Mouse (Mus musculus) lung, postnatal 4 days (tissue): ENCODE results near the gene Rfesd.

ENCODE experiments used
- DNase-seq, 2 experiments: peaks; one replicate each; pipeline ENCODE4 v3.0.0; 2021

The Rfesd gene

DNA sequence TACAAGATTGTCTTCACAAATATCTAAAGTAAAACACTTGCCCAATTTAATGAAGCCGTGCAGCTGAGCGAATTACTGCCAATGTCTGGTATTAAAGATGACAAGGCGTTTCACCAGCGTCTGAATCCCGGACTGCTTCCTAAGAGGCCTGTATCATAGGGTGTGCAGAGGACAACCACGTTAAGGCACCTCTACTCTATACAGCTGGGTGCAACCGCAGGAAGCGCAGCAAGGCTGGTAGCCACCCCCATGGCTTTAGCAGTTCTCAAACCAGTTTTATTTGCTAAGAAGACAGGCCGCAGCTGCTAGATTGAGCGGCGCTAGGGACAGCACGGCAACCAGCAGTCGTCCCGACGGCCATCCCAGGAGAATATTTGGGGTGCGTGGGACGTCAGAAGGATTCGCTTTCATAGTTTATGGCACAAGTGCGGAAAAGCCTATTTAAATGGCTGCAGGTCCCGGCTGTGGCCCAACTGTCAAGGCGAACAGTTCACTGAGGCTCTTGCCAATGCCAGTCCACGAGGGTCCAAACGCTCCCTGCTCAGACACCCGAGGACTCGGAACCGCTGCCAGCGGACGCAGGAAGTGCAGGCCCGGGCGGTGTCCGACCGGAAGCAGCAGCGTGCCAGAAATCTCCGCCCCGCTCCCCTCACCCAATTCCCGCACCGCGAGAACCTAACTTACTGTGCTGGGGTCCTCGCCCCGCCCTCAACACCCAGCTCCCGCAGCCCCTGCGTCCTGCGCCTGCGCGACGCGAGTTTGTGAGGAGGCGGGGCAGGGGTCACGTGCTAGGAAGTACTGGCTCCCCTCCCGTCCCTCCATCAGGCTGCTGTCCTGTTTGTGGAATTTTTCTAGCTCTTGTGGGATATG lies at the start of gene Rfesd:
Gene Rfesd (minus strand): TSS at position 746 of the 870 bp plus-strand sequence.
- peak; percentile 99 for DNase-seq

DNA sequence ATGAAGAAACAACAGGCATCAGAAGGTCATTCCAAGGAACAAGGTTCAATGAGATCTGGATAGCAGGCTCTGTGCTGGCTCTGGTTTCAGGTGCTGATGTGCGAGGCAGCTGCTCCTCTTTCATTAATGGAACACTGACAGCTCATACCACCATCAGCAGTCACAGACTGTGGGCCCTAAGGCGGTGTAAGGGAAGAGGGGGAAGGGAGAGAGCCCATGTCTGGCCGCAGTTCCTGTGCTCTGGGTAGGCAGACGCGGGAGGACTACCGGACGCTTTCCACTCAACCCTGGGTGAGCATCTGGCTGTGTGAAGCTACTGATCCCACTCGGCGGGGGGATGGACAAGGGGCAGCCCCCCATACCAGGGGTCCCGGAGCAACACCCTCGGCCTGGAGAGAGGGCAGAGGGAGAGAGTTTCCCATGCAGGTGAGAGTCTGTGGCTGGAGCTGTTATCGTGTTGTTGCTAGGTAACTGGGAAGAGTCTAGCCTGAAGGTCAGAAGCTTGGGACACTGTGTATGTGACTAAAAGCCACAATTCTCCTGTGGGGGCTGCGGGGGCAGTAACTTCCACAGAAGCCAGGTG lies 45.9 kb upstream of the Rfesd start:
- DNase-seq: no peak

DNA sequence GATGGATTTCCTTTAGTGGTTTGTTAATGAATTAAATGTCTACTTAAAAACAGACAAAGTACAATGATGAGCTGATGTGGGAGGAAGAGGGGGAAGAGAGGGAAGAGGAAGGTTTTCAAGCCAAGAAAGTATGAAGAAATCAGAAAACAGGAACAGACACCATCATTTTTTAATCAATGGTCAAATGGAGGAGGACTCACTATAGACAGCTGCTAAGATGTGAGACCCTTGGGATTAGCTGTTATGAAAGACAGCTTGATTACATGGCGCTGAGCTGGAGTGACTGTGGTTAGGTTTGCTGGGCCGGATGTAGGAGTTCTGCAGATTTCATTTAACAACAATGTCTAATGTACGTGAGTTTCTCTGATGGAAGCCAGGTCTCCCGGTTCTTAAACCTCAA lies 45.0 kb upstream of the Rfesd start:
- DNase-seq: no peak

DNA sequence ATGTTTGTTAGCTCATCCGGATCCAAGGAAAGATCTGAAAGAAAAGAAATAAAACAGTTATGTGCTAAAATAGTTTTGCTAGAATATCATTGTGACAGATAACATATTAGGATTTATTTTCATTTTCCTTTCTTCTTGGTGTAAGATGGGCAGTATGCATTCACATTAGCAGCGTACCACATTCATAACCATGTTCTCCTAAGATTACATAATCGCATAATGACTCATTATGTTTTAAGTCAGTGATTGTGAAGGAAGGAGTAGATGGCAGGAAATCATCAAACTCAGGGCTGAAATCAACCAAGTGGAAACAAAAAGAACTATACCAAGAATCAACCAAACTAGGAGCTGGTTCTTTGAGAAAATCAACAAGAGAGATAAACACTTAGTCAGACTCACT lies 44.0 kb upstream of the Rfesd start:
- no peak for DNase-seq

DNA sequence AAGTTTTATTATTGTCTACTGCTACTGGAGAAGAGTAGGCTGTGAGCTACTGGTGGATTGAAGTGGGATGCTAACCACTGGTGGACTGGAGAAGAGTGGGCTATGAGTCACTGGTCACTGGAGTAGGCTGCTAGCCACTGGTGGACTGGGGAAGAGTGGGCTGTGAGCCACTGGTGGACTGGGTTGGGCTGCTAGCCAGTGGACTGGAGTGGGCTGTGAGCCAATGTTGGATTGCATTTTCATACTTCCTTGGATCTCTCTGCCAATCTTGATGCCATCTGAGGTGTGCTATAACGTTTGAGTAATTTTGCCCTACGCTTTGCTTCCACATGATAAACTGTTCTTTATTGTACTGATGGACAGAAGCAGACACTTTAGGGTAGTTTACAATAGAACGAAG lies 43.6 kb upstream of the Rfesd start:
- DNase-seq: no peak

DNA sequence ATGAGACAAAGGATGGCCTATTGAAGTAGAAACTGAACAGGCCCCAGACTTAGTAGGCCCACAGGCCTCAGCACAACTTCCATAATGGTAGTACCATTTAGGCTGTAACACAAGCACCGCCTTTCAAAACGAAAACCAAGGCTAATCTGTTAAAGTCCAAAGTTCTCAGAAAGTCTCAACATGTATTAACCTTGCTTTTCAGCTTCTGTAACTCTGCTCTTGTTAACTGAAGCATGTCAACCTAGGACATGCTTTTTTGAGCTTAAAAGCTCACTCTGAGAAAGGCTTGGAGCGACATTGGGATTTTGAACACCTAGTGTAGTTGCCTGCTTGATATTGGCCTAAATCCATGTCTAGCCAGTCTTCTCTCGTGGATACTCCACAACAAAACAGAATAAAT lies 41.1 kb upstream of the Rfesd start:
- no peak for DNase-seq

DNA sequence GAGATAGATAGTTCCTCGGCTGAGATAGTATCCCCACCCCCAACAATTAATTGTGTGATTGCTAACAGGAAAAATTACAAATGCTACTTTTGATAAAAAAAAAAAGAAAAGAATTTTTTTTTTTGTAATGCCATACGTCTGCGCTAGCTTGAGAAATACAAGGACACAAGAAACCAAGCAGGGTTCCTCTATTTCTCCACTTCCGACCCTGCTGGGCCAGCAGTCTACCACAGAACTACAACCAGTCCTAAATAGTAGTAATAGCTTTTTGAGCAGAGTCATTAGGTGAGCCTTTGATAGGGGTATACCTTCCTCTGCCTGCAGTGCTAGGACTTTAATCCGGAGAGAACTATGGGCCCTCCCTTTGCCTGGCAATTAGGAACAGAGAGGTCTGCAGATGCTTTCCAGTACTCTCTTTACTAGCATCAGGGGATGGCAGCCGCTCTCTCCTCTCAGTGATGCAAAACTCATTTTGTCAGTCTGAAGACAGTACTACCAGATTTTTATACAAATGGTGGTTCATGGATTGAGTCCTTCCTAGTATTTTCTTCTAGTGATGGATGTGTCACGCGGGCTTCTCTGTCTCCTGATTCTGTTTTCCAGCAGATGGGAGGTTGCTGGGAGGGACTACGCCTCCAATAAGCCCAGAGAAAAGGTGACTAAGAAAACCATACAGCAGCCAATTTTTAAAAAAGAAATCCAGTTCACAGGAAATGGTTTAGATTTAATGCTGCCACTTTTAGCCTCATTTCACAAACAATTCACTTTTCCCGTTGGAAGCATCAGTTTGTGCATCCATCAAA lies 38.9 kb upstream of the Rfesd start:
- DNase-seq: no peak

DNA sequence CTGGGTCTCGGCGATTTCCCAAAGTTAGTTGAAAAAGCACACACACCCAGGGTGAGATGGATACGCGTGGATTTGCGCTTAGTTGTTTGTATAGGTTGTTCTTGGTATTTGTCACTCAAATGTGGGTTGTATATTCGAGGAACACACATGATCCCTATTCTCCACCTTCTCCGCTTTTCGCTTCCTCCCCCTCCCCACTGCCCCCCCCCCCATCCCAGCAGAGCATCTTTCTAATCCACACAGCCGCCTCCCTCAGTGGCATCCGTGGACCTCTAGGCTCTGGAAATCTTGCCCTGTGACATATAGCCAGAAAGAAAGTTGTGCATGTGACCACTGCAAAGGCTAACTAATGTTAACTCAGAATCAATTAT lies 38.4 kb upstream of the Rfesd start, which contains the start of gene Gpr150:
Gene Gpr150 (minus strand): TSS at position 101 of the 371 bp plus-strand sequence.
- no peak for DNase-seq

DNA sequence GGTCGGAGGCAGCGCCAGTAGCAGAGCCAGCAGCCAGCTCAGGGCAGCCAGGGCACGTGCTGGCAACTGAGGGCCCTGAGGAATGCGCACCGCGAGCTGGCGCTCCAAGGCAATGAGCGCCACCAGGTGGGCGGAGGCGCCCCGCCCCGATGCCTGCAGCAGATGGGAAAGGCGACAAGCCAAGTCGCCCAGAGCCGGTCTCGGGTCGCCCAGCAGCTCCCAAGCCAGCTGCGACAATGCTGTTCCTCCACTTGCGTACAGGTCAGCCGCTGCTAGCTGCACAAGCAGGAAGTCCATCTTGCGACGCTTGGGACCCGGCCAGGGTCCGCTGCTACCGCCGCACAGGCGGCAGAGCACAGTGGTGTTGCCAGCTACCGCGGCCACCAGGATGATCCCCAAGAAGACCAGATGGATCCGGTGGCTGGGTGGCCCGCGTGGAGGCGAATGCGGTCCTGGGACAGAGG lies 37.8 kb upstream of the Rfesd start:
- peak; percentile 60 to 65 for DNase-seq

DNA sequence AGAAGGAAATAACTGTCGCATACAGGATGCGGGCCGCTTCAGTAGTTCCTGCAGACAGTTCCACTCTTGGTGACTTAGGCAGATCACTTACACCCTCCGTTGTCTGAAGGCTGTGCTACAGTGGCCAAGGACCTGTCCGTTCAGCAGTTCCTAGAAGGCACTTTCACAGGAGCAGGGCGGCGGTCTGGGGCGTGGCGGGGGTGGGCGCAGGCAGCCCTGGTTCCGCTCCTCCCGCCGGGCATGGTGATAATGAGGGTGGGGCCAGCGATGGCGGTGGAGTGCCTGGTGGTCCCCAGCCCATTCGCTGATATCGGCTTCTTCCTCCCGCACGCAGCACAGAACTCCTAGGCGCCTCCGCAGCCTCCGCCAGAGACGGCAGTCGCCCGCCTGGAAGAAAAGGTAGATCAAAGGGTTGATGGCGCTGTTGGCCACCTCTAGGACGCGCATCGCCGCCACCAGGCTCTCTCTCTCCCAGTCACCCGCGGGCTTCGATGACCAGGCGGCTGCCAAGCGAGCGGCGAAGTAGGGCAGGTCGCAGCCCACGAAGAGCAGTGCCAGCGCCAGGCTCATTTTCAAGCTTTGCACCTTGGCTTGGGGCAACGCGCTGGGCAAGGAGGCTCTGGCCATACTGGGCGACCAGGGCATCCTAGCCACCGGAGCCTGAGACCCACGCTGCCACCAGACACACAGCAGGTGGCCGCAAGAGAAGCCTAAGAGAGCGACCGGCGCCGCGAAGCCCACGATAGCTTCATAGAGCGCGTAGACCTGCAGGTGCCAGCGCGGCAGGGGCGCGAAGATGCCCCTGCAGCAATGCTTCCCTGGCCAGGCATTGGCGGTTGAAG lies 37.1 kb upstream of the Rfesd start:
- peak; percentile 9 to 26 for DNase-seq

DNA sequence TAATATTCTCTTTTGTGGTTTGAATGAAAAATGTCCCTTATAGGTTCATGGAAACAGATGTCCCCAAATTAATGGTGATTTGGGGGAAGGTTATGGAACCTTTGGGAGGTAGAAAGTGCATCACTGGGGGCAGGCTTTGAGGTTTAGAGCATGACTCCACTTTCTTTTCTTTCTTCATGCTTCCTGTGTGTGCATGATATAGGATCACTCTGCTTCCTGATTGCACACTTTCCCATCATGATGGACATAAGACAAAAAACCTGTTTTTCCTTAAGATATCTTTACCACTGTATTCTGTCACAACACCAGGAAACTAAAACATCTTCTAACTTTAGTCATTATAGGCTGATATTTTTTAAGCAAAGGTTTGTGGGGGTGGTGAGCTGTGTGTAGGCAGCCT lies 26.5 kb upstream of the Rfesd start:
- DNase-seq: no peak

DNA sequence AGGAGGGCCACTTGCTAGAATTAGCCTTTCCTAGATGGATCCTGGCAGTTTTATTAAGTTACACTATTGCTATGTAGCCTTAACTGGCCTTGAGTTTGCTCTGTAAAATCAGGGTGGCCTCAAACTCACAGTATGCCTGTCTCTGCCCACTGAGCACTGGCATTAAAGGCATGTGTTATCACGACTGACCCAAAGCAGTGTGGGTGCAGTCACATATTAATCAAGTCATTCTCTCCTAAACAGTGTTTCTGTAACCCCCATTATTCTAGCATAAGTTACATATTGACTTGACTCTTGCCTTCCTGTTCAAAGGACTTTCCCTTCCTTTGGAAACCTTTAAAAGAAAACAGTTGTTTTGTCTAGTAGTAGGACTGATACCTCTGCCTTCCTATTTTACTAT lies 23.9 kb upstream of the Rfesd start:
- no peak for DNase-seq

DNA sequence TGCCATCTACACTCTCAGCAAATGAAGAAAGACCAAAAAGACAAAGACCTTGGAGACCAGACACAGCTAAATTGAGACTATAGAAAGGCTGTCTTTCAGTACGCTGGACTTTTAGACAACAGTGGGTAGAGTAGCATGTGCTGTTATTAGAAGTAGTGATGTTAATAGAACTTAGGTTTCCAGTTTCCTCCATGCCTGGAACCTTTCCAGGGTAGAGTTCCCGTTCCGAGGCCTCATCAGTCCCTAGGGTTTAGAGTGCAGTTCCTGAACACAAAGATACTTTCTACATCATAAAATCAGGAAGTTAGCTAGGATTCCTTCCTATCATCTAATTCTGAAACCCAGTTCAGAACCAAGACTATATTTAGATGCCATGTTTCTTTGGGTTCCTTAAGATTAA lies 6.1 kb upstream of the Rfesd start:
- DNase-seq: no peak

DNA sequence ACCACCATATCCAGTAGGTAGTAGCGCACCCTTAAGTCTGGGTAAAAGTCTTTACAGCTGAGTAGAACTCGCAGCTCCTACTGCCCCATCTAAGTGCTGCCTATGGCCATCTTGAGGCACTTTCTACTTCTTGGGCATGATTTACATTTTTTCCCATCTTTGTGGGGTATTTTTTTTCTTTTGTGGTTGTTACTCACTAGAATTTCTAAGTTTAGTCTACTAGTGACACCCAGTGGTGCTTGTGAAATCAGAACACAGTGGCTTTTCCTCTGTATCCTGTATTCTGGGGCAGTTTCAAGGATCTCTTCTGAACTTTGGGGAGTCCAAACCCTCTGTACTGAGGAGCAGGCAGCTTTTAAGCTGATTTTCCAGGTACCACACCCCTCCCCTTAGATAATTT lies 3.3 kb upstream of the Rfesd start:
- no peak for DNase-seq

DNA sequence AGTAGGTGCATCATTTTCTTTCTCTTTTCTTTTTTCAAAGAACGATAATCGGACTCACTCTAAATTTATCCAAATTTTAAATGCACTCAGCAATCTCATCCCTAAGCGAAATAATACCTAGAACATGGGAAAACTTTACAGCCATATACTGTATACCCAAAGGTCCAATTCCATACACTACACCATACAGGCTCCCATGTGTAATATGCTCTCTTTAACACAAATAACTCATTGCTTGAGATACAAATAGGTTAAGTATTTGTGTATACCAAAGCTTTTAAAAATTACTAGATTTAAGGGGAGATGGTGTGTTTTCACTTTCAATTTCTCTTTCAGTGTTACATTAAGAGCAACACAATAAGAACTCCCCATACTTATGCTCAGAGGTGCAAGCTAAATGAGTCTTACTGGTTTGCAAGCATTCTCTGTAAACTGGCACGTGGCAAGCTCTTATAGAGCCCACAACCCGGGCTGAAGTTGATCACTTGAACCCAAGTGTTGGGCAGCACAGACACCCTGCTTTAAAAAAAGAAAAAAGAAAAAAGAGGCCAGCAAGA lies 403 bp upstream of the Rfesd start:
- DNase-seq: no peak

DNA sequence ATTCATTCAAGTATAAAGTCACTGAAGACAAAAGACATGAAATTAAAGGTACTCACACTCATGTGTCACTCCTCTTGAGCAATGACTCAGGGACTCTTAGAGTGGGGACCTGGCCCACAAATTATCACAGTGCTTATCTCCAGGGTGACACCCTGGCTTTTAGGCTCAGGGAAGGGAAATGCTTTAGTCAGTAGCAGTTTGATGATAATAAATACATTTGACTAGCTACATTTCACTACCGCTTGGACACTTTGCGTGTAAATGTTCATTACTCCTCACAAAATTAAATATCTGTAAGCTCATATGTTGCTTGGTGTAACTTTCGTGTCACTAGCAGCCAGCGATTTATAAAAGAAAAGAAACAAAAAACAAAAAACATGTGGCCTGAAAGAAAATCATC lies 1.1 kb downstream of the Rfesd start:
- no peak for DNase-seq

DNA sequence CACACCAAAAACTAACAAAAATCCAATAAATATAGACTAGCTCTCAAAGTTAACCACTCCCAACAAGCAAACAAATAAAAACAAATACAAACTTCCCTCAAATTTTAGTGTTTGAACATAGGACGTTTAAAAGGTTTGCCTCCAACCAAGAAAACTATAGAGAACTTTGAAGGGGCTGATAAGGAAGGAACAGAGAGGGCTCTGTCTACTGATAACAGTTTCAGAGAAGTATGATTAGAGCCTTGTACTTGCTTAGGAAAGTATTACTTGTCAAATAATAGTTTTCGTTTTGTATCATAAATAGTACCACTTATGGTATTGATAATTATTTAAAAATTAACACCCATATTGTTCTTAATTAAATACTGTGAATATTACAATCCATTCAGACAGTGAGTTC lies 4.0 kb downstream of the Rfesd start:
- DNase-seq: no peak

DNA sequence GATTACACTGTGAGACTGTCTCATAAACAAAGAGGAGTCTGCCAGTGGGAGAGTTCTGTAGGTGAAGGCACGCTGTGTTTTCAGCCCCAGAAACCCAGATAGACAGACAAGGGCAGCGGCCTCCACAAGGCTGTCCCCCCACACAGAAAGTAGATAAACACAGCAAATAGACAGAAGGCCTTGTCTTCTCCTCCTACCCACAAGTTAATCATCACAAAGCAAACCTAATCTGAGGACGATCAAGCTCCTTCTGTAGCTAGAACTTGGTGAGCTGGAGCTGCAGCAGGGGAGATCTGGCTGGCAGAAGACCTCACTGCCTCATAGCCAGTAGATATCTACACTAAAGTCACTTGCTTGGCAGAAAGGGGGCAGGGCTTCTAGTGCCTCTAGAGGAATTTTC lies 15.2 kb downstream of the Rfesd start:
- no peak for DNase-seq

DNA sequence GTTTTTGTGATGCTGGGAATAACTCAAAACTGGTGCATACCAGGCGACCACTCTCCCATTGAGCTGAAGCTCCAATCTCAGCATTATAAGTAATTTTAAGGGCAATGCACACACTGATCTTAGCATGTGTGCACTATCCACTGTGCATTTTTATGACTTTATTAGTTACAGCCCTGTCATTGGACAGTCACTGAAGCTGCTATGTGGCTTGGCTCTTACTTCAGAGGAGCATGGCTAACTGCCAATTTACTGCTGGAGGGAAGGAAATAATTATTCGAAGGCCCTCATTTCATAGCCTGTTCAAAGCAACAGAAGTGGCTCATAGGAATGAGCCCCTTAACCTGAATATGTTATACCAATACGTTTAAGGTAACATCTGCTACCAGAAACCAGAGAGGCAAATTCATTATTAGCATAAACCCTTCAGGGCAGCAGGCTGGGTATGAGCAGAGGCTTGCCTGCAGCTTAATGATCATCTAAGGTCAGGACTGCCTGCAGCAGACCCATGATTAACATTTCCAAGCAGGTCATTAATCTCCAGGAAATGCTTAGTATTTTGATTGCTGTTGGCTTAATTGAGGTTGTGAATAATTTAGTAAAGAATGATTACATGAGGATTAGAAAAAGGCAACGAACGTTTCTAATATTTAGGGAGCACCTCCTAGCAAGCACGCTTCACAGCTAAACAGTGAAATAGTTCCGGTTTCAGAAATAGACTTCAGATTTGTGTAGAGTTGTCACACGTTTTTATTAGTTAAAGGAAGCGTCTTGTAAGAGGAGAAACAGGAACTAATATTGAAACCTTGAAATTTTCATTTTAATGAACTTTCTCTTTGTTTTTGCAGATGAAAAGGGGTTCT lies 26.1 kb downstream of the Rfesd start:
- peak in 1 of 2 experiments; percentile 20 for DNase-seq

DNA sequence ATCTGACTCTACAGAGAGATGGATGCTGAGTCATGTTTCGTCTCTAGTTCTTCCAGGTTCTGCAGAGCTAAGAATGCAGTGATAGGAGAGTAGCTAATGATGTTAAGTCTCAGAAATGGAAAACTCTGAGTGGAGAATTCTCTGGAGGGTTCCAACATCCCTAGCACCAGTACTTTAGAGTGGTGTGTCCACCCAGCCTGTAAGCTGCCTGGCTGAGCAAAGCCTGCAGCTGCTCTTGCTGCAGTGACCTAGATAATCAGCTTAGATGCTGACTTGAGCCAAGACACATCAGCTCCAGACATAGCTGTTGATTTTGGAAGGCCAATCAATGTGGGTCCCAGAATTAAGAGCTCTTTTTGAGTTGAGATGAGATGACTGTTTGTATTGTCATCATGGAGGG lies 30.4 kb downstream of the Rfesd start:
- DNase-seq: peak in 1 of 2 experiments; percentile 43

DNA sequence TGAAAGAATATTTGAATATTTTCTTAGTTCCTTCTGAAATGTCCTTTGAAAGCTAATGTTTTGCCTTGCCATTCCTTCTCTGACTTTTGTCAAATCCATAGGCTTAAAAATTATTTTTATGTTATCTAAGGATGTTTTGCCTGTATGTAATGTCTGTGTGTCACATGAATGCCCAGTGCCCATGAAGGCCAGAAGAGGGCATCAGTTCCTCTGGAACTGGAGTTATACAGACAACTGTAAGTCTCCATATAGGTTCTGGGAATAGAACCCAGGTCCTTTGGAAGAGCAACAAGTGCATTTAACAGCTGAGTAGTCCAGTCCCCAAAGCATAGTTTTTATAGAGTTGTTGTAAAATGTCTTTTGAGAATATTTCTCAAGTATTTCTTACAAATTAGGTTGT lies 36.6 kb downstream of the Rfesd start:
- DNase-seq: no peak
